Mouse (Mus musculus): ENCODE results near the gene H2-Ke6. TPM values are rescaled to one million over a fixed set of nuclear protein-coding genes. Genes with fewer than 3 reads are reported as not detected.

H2-Ke6 gene
- polyA plus RNA-seq, 1 experiment from 2014 or later, result 45.0 TPM

DNA sequence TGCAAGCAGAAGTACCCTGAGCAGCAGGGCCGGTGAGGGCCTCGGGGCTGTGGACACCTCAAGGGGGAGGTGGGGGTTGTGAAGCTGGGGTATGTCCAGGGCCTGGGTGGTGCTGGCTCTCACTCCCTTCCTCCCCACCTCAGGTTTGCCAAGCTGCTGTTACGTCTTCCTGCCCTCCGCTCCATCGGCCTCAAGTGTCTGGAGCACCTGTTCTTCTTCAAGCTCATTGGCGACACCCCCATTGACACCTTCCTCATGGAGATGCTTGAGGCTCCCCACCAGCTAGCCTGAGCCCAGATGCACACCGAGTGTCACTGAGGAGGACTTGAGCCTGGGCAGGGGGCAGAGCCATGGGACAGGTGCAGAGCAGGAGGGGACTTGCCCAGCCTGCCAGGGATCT, 9.4 kb upstream of the H2-Ke6 start:
- Histone ChIP-seq H3K4me3 (no peak overlapping the region), H3K27me3 (peaks cover 25% of the 10 kb centered on the region), H3K4me2 (no peak overlapping the region), H3K9ac (no peak overlapping the region), H3K4me1 (peaks cover 64% of the 10 kb centered on the region), H3K9me3 (no peaks in the 10 kb centered on the region), H3K27ac (peak overlapping the region; percentile 71; the same call in 1 of the 2 replicates), H3K36me3 (peaks cover 45% of the 10 kb centered on the region)
- ATAC-seq (ENCODE audit: insufficient number of reproducible peaks, low FRiP score, low TSS enrichment, low read depth), result no peak
- WGBS, result 90% methylated on average over 7 of the region's 7 CpGs

DNA sequence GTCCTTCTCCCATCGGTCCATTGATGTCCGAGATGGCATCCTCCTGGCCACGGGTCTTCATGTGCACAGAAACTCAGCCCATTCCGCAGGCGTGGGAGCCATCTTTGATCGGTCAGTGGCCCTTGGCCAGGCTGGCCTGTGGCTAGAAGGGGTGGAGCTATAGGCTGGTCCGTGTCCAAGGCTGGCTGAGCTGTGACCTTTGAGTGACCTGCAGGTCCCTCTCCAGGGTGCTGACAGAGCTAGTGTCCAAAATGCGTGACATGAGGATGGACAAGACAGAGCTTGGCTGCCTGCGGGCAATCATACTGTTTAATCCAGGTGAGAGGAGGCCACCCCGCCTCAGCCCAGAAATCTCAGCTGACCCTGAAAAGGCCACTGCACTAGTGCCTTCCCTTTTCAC, 8.8 kb upstream of the H2-Ke6 start:
- Histone ChIP-seq H3K9ac (no peak overlapping the region), H3K27ac (no peak overlapping the region), H3K9me3 (no peaks in the 10 kb centered on the region), H3K4me2 (no peak overlapping the region), H3K36me3 (peaks cover 45% of the 10 kb centered on the region), H3K27me3 (peaks cover 19% of the 10 kb centered on the region), H3K4me3 (no peak overlapping the region), H3K4me1 (peaks cover 60% of the 10 kb centered on the region)
- 83% methylated on average over 10 of the region's 10 CpGs for WGBS
- ATAC-seq (ENCODE audit: insufficient number of reproducible peaks, low FRiP score, low TSS enrichment, low read depth), result no peak

DNA sequence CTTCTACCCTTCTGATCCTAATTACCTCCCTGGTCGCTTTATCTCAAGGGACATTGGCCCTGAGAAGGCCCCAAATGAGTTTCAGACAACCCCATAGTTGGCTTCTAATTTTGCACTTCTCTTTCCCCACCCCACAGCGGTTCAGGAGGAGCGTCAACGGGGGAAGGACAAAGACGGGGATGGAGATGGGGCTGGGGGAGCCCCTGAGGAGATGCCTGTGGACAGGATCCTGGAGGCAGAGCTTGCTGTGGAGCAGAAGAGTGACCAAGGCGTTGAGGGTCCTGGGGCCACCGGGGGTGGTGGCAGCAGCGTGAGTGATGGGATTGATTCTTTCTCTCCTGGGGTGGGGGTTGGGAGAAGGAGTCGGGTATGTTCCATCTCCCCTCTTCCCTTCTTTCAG, 7.7 kb upstream of the H2-Ke6 start:
- H3K36me3 ChIP-seq, result peaks cover 46% of the 10 kb centered on the region
- peaks cover 58% of the 10 kb centered on the region for H3K4me1 ChIP-seq
- H3K4me3 ChIP-seq, result no peak overlapping the region
- H3K27me3 ChIP-seq, result peaks cover 14% of the 10 kb centered on the region; the same call in 1 of the 2 replicates
- no peak overlapping the region for H3K4me2 ChIP-seq
- ATAC-seq (ENCODE audit: insufficient number of reproducible peaks, low FRiP score, low TSS enrichment, low read depth), result no peak
- H3K27ac ChIP-seq, result no peak overlapping the region
- no peak overlapping the region for H3K9ac ChIP-seq
- H3K9me3 ChIP-seq, result no peaks in the 10 kb centered on the region
- WGBS, result 88% methylated on average over 9 of the region's 9 CpGs

DNA sequence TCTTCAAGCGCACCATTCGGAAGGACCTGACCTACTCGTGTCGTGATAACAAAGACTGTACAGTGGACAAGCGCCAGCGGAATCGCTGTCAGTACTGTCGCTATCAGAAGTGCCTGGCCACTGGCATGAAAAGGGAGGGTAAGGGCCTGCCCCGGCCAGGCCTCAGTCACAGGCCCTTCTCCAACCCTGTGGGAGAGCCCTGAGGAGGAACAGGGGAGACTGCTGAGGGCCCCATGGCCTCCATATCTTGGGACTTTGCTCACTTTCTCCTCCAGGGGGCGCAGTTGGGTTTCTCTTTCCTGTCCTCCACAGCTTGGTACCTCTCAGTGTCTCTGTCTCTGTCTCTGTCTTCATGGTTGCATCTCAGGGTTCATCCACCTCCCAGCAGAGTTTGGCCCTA, 6.2 kb upstream of the H2-Ke6 start:
- no peak for ATAC-seq (ENCODE audit: insufficient number of reproducible peaks, low FRiP score, low TSS enrichment, low read depth)
- WGBS, result 79% methylated on average over 10 of the region's 10 CpGs
- Histone ChIP-seq H3K36me3 (peaks cover 60% of the 10 kb centered on the region), H3K9me3 (no peaks in the 10 kb centered on the region), H3K4me2 (no peak overlapping the region), H3K27ac (no peak overlapping the region; the same call in 1 of the 2 replicates), H3K9ac (no peak overlapping the region), H3K4me1 (peaks cover 60% of the 10 kb centered on the region), H3K4me3 (no peak overlapping the region), H3K27me3 (peaks cover 9% of the 10 kb centered on the region; the same call in 1 of the 2 replicates)

DNA sequence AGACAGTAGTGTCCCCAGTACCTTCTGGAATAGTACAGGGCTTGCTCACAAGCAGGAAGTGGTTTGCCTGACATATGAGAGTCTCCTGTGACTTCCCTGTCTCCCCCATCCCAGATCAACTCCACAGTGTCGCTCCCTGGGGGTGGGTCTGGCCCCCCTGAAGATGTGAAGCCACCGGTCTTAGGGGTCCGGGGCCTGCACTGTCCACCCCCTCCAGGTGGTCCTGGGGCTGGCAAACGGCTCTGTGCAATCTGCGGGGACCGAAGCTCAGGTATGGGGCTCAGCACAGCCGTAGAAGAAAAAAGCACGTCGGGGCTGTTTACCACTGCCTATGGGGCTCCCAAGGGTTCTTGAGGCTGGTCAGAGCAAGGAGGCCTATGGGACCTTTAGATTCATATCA, 5.6 kb upstream of the H2-Ke6 start:
- Histone ChIP-seq H3K9ac (no peak overlapping the region), H3K4me1 (peaks cover 60% of the 10 kb centered on the region), H3K9me3 (no peaks in the 10 kb centered on the region), H3K4me3 (peak overlapping the region; percentile 96), H3K27me3 (peaks cover 6% of the 10 kb centered on the region; the same call in 1 of the 2 replicates), H3K4me2 (peak overlapping the region; percentile 80), H3K27ac (no peak overlapping the region), H3K36me3 (peaks cover 66% of the 10 kb centered on the region)
- 91% methylated on average over 9 of the region's 9 CpGs for WGBS
- ATAC-seq (ENCODE audit: insufficient number of reproducible peaks, low FRiP score, low TSS enrichment, low read depth), result no peak

DNA sequence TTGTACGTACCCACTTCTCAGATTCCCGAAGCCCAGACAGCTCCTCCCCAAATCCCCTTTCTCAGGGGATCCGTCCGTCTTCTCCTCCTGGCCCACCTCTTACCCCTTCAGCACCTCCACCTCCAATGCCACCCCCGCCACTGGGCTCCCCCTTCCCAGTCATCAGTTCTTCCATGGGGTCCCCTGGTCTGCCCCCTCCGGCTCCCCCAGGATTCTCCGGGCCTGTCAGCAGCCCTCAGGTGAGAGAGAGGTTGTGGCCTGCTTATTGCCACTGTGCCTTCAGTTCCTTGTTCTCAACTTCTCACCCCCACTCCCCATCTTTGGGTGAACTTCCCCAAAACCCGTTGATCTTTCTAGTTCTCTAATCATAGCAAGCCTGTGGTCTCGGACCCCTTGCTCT, 4.9 kb upstream of the H2-Ke6 start:
- H3K4me1 ChIP-seq, result peaks cover 60% of the 10 kb centered on the region
- ATAC-seq (ENCODE audit: insufficient number of reproducible peaks, low FRiP score, low TSS enrichment, low read depth), result no peak
- peak overlapping the region; percentile 96 for H3K4me3 ChIP-seq
- H3K4me2 ChIP-seq, result peak overlapping the region; percentile 80
- whole genome bisulfite sequencing, result 49% methylated on average over 9 of the region's 9 CpGs
- no peaks in the 10 kb centered on the region for H3K9me3 ChIP-seq
- peaks cover 67% of the 10 kb centered on the region for H3K36me3 ChIP-seq
- H3K27ac ChIP-seq, result peak overlapping the region; percentile 97; the same call in 1 of the 2 replicates
- H3K27me3 ChIP-seq, result 0 out of 2 replicates have a peak, but pooled peaks cover 2% of the 10 kb centered on the region
- H3K9ac ChIP-seq, result peak overlapping the region; percentile 90

DNA sequence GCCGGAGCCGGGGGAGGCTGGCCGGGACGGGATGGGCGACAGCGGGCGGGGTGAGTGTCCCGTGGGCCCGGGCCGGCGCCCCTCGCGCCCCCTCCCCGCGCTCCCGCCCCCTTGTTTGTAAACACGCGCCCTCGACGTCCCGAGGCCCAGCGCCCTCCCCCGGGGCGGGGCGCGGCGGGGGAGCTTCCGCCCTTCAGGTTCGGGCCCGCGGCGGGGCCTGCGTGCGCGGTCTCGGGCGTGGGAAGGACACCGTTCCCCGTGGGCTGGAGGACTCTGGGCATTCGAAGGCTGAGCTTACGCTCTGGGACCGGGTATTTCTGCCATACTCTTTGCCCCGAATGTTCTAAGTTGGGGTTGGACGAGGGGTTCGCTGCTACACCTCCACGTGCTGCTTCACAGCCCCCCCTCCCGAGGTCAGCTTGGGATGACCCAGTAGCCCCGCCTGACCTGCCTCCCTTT, 4.3 kb upstream of the H2-Ke6 start:
- Histone ChIP-seq H3K9ac (peak overlapping the region; percentile 90), H3K27ac (peak overlapping the region; percentile 97), H3K4me1 (peaks cover 60% of the 10 kb centered on the region), H3K36me3 (peaks cover 61% of the 10 kb centered on the region), H3K9me3 (no peaks in the 10 kb centered on the region), H3K4me3 (peak overlapping the region; percentile 96), H3K4me2 (peak overlapping the region; percentile 80), H3K27me3 (no peaks in the 10 kb centered on the region)
- ATAC-seq (ENCODE audit: insufficient number of reproducible peaks, low FRiP score, low TSS enrichment, low read depth), result peak; percentile 5; the same call in 1 of the 2 replicates
- under 1% methylated on average over 19 of the region's 48 CpGs for WGBS

DNA sequence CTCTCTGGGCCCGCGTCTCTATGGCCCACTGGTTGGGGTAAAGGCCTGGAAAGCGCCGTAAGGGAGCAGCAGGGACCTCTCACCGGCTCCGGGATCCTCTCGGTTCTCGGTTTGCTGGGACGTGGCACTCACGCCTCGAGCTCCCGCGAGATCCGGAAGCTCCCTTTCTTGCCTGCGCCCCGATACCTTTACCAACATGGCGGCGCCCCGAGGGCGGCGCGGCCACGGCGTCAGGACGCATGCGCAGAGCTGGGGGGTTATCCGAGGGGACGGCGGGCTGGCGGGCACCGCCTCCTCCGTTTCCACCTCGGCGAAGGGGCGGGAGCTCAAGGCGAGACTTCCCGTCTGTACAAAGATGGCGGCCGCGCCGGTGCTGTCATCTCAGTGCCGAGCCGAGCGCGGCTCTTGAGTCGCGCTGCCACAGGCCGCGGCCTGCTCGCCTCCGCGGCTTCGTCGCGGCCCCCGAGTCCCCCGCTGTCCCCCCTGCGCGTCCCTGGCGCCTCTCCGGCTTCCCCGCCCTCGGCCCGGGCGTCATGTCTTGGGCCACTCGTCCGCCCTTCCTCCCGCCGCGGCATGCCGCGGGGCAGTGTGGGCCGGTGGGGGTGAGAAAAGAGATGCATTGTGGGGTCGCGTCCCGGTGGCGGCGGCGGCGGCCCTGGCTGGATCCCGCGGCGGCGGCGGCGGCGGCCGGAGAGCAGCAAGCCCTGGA, 3.8 kb upstream of the H2-Ke6 start, which contains the start of the genes Slc39a7 and Rxrb:
Gene Slc39a7, minus strand, starts transcription at position 218 of the 709 bp plus-strand sequence.
Gene Rxrb, plus strand, starts transcription at position 348 of the 709 bp plus-strand sequence.
- peak; percentile 79 for ATAC-seq (ENCODE audit: insufficient number of reproducible peaks, low FRiP score, low TSS enrichment, low read depth)

DNA sequence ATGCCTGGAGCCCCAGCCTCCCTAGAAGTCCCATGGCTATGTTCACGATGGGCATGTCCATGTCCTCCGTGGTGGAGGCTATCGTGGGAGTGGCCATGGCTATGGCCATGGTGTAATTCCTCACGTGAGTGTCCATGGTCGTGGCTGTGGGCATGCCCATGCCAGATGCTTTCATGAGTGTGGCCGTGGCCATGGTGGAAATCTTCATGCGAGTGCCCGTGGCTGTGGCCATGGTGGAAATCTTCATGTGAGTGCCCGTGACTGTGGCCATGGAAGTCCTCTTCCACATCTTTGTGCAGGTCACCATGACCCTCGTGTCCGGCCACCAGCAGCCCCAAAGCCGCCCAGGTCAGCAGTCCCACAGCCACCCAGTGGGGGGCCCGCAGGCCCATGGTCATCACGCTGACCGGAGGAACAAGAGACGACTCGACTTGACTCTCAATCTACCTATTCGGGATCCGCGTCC, 3.0 kb upstream of the H2-Ke6 start:
- Histone ChIP-seq H3K4me3 (peak overlapping the region; percentile 96), H3K9ac (peak overlapping the region; percentile 97), H3K27ac (peak overlapping the region; percentile 97), H3K36me3 (peaks cover 48% of the 10 kb centered on the region), H3K4me2 (peak overlapping the region; percentile 91), H3K27me3 (no peaks in the 10 kb centered on the region), H3K4me1 (peaks cover 71% of the 10 kb centered on the region), H3K9me3 (no peaks in the 10 kb centered on the region)
- WGBS, result 3% methylated on average over 20 of the region's 20 CpGs
- no peak for ATAC-seq (ENCODE audit: insufficient number of reproducible peaks, low FRiP score, low TSS enrichment, low read depth)

More for the DNA sequence above, 3.8 kb upstream of the H2-Ke6 start, which contains the start of the genes Slc39a7 and Rxrb:
- Histone ChIP-seq H3K9ac (peak within 1 kb of the TSS; percentile 97), H3K4me1 (peaks cover 64% of the 10 kb centered on the region), H3K36me3 (peaks cover 55% of the 10 kb centered on the region), H3K9me3 (no peaks in the 10 kb centered on the region), H3K4me3 (peak within 1 kb of the TSS; percentile 96), H3K27ac (peak within 1 kb of the TSS; percentile 97), H3K4me2 (peak within 1 kb of the TSS; percentile 91), H3K27me3 (no peaks in the 10 kb centered on the region)
- under 1% methylated on average over 68 of the region's 88 CpGs for WGBS

DNA sequence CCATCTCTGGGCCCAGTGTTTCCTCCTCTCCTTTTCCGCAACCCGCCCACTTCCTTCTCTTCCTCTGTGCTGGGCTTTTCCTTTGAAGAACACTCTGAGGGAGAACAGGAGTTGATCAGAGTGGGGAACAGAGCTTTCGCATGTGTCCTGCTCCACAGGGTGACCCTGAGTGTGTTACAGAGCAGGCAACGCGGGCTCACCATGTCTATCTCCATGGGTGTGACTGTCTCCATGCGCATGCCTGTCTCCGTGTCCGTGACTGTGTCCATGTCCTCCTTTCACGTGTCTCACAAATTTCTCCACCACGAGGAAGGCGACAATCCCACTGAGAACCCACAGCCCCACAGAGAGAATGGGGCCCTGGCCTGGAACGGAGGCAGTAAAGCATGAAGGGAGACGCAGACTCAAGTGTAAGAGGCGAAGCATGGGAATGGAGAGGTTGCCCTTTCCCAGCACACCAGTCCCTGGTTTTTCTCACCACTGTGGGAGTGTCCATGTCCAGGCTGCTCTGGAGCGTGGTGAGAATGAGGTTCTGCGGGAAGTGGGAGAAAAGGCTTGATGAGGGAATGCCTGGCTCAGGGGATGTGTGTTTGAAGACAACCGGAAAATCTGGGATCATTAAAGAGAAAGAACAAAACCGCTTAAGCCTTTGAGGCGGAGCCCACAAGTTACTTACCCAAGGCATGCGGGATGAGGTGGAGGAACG, 2.2 kb upstream of the H2-Ke6 start:
- peaks cover 80% of the 10 kb centered on the region for H3K4me1 ChIP-seq
- 72% methylated on average over 21 of the region's 21 CpGs for WGBS
- H3K27ac ChIP-seq, result peak overlapping the region; percentile 97

DNA sequence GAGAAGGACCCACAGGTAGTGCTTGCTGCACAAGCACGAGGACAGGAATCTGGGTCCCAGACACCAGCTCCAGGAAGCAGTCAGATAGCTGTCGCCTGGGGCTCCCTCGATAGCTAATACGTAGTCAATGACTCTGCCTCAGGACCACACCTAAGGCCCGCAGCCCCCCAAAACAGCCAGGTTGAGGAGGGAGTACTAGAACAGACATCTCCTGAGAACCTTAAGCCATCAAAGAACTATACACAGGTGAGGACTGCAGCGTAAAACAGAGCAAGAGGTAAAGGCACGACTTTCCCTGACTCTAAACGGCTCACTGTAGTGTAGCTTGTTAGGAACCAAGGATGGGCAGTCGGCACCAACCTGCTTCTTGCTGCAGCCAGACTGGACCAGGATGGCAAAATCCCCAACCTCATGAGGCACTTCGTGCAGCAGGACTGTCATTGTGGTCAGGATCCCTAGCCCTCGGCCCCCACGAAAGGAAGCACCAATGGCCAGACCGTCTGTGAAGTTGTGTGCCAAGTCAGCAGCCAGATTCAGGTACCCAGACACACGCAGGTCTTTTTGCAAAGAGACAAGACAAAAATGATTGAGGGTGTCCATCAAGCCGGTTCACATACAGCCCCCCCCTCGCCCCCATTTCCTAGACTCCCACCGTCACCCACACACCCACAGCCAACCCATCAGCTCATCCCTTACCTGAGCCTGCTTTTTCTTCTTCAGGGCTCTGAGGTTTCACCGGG, 1.5 kb upstream of the H2-Ke6 start:
- peak overlapping the region; percentile 96 for H3K4me3 ChIP-seq
- H3K9ac ChIP-seq, result no peak overlapping the region; the same call in 1 of the 2 replicates
- no peaks in the 10 kb centered on the region for H3K9me3 ChIP-seq
- no peaks in the 10 kb centered on the region for H3K27me3 ChIP-seq
- peak overlapping the region; percentile 91 for H3K4me2 ChIP-seq
- H3K27ac ChIP-seq, result no peak overlapping the region
- H3K36me3 ChIP-seq, result peaks cover 36% of the 10 kb centered on the region
- ATAC-seq (ENCODE audit: insufficient number of reproducible peaks, low FRiP score, low TSS enrichment, low read depth), result no peak
- peaks cover 81% of the 10 kb centered on the region for H3K4me1 ChIP-seq
- WGBS, result 85% methylated on average over 18 of the region's 18 CpGs

More for the DNA sequence above, 2.2 kb upstream of the H2-Ke6 start:
- no peaks in the 10 kb centered on the region for H3K27me3 ChIP-seq
- H3K4me2 ChIP-seq, result peak overlapping the region; percentile 91
- H3K36me3 ChIP-seq, result peaks cover 40% of the 10 kb centered on the region
- H3K9ac ChIP-seq, result peak overlapping the region; percentile 97
- H3K9me3 ChIP-seq, result no peaks in the 10 kb centered on the region
- no peak for ATAC-seq (ENCODE audit: insufficient number of reproducible peaks, low FRiP score, low TSS enrichment, low read depth)
- H3K4me3 ChIP-seq, result peak overlapping the region; percentile 96
